Mouse (Mus musculus): ENCODE data around the gene Celf2. TPM values are rescaled to one million over a fixed set of nuclear protein-coding genes. Genes with fewer than 3 reads are reported as not detected.
A peak's percentile ranks its signal among the peaks of the same experiment; 100 is the strongest.

Celf2 gene
- total RNA-seq, 2 experiments from 2014 or later, result 424 to 432 TPM

DNA sequence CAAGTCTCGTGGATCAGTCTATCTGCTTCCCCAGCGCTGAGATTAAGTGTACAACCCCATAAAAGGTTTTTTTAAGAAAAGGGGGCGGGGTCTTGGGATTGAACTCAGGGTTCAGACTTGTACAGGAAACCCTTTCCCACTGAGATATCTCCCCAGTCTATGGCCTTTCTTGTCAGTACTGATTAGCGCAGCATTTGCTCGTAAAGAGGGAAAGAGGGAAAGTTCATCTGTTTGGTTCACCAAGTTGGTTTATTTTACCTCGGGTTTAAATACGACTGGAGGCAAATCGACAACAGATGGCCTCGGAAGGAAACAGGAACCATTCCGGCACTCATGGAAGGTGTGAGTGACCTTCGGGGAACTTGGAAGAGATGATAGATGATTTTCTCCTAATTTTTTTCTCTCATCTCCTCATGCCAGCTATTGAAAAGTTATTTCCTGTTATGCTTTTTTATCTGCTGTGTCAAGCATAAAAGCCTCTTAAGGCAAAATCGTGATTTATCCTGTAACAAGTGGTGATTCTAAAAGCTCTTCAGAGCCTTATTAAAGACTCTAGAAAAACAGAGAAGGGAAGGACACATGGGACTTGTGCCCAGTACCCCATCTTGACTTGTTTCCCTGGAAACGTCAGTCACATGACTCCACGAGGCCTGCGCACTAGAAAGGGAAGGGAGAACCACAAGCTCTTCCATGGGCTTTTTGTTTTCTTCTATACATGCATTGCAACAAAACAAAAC lies 585.5 kb downstream of the Celf2 start:
- DNase-seq (ENCODE audit: low spot score in 2 of 2), result no peak

- peak in 1 of 2 experiments; percentile 61 for DNase-seq (ENCODE audit: low spot score in 2 of 2)
These were observed 594.0 kb downstream of the Celf2 start for GRCm38 (mm10) chr2:6915386-6915785.

DNA sequence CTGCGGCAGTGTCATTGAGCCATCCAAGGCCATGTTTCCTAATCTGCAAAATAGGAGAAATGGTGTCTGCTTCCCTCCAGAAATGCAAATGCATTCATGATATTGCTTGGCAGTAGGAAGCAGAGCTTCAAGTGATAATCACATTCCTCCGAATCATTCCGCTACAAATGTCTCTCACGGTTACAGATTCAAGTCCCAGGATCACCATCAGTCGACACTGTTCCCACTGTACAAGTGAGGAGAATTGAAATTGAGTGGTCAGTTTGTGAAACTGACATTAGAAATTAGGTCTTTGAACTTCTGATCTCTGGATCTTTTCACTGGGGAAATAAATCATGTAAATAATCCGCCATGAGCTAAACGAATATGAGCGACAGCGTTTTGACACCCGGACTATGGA lies 596.0 kb downstream of the Celf2 start:
- no peak for DNase-seq (ENCODE audit: low spot score in 2 of 2)

DNA sequence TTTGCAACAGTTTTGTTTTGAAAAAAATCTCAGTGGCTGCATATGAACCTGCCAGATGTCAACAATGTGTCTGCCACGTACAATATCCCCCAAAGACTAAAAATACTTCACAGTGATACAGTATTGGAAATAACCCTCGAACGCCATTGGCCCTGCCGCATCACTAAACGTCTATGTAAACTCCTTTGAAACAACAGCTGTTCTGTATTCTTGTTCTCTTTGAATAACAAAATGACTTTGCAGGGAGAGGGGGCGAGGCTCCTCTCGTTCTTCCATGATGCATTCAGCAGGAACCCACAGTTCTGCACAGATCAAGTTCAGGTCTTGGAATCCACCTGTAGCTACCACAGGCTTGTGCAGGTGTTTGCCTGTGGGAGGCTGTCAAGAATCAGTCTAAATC lies 597.4 kb downstream of the Celf2 start:
- DNase-seq (ENCODE audit: low spot score in 2 of 2), result peak; percentile 66 to 84

GRCm38 (mm10) chr2:6909921-6910320 lies 599.4 kb downstream of the Celf2 start:
- DNase-seq (ENCODE audit: low spot score in 2 of 2), result no peak

- no peak for DNase-seq (ENCODE audit: low spot score in 2 of 2)
These were observed 605.0 kb downstream of the Celf2 start for GRCm38 (mm10) chr2:6904411-6904810.

DNA sequence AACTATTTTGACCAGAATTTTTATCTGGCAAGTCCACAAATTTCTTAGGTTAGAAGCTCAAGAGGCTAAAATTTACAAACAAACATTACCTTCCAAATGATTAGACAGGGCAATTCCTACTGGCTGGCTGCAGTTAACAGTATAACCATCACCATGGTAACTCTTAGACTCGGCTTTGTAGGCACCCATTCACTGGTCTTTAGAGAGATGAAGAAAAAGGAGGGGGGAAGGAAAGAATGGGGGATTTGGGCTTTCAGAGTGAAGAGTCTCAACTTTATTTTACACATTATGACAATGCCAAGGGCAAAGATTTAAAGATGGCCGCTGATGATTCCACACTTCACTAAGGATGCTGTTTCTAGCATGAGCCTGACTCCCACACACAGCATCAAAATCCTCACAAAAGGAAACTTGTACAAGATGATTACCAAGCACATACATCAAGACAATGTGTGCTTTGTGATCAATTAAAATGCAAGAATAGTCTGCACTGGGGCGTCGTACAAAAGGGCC lies 606.1 kb downstream of the Celf2 start:
- DNase-seq (ENCODE audit: low spot score in 2 of 2), result no peak

DNA sequence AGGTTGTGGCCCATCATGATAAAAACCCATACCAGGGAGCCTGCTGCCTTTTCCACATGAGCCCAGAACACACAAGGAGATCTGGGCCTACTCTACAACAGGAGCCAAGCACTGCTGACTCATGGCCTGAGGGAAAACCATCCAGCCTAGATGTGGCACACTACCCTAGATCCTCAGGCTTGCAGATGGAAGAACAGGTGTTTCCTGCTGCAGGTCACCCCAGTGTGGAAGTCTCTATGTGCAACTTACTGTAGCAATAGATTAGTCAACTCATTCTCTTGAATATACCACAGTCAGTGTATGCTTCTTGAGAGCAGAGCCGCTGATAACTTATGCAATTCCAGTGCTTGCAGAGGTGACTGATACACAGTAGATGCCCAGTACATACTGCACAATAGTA lies 612.5 kb downstream of the Celf2 start:
- DNase-seq (ENCODE audit: low spot score in 2 of 2), result no peak

DNA sequence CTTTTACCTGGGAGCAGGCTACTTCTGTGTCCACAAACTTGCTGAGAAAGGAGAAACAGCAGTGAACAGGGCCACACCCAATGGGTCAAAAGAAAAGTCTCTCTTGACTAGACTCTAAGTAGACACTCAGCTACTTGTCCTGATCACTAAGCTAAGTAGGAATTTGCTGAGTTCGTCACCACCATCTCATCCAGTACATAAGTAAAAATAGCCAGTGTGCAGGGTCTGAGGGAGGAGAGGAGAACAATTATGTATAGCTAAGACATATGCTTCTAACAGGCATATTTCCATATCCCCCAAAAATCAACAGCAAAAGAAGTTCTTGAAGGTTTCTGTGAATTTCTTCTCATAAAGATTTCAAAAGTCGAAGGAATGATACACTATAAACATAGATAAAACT lies 615.8 kb downstream of the Celf2 start:
- no peak for DNase-seq (ENCODE audit: low spot score in 2 of 2)

DNA sequence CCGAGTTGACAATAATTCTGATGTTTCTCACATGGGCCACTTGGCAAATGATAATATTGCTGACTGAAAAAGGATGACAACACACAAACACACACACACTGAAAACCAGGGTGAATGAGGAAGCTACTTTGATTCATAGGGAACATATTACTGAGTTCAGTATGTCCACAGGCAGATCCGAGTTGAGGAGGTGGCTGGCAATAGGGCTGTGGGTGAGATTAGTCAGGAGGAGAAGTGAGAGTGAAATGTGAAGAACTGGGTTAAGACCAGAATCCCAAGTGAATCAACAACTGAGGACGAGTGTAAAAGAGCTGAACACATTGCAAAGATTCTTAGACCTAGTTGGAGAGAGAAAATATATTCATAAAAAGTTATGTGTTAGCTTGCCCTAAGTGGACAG lies 616.3 kb downstream of the Celf2 start:
- no peak for DNase-seq (ENCODE audit: low spot score in 2 of 2)

DNA sequence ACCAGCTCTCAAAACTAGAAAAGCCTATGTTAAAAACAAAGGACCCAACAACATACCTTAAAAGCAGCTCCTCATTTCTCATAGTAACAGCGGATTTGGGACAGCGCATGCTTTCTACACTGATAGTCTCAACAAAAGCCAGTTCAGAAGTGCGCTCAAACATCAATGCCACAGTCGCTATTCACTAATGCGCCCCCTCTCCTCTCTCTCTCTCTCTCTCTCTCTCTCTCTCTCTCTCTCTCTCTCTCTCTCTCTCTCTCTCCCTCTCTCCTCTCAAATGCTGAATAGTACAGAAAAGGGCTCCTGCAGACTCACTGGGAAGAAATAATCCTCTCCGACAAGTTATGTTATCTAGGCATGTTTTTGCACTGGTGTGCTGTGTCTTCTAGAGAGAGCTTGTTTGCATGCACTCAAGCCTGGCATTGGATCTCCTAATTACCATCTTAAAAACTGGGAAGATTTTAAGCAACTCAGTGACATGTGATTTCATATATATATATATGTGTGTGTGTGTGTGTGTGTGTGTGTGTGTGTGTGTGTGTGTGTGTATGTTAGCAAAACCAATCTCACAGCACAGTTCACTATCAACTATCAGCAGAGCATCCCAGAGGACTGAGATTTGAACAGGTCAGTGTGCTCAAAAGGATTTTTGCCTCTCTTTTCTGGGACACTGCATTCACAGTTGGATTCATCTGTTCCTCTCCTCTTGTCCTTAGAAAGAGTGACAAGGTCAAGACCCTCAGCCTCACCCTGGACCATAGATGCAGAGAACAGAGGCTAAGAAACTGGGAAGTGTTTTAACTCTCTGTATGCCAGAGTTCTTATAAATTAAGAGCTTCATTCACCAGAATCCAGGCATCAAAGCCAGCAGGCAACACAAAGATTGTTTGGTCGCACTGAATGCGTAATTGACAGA lies 624.3 kb downstream of the Celf2 start:
- DNase-seq (ENCODE audit: low spot score in 2 of 2), result peak in 1 of 2 experiments; percentile 63

- no peak for DNase-seq (ENCODE audit: low spot score in 2 of 2)
These were observed 625.2 kb downstream of the Celf2 start for GRCm38 (mm10) chr2:6883996-6884795.

DNA sequence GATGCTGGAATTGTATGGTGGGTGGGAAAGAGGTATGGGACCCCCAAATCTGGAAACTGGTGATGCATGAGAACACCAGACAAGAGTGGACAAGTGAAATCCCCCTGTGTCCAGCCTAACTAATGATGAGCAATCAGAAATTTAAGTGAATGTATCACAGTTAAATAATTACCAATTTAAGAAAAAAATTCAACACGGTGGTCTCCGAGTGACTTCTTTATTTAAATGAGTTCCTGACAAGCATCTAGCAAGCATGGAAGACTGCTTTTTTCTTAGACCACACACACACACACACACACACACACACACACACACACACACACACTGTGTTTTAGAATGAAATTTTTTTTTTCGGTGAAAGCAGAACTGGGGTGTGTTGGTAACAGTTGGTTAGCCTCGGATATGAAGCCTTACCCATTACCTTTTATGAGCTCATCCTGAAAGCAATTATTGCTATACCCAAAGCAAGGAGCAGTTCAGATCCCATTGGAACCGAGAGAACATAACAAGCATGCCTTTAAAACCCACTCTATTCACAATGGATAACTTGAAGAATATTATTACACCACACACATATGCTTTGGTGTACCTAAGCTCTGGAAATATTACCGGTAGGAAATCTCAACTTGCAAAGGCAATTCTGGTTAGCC lies 627.0 kb downstream of the Celf2 start:
- no peak for DNase-seq (ENCODE audit: low spot score in 2 of 2)

DNA sequence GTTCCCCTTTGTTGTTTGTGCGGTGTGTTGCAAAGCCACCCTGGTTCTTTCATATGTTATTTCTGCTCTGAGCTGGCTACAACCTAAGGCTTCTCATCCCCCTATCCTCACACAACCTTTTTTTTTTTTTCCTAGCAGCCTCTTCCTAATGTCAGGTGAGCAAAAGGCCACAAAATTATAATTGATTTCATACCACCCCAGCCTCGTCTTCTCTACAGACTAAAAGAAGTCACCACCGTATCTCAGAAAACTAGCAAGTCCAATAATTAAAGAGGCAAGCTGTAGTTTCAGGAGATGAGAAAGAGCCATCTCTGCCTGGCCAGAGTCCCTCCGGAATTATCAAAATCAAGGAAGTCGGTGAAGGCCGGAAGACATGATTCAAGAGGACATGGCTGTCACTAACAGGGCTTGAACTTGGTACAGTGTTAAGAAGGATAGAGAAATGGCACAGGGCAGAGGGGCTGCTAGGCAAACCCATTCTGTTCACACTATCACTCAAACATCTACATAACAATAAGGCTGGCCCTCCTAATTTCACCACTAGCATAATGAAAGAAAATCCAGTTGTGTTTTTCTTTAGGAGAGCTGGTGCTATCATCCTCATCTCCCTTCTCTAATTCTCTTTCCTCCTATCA lies 628.3 kb downstream of the Celf2 start:
- DNase-seq (ENCODE audit: low spot score in 2 of 2), result no peak

GRCm38 (mm10) chr2:6877094-6877493 lies 632.3 kb downstream of the Celf2 start:
- no peak for DNase-seq (ENCODE audit: low spot score in 2 of 2)

GRCm38 (mm10) chr2:6876547-6876946 lies 632.8 kb downstream of the Celf2 start:
- no peak for DNase-seq (ENCODE audit: low spot score in 2 of 2)

DNA sequence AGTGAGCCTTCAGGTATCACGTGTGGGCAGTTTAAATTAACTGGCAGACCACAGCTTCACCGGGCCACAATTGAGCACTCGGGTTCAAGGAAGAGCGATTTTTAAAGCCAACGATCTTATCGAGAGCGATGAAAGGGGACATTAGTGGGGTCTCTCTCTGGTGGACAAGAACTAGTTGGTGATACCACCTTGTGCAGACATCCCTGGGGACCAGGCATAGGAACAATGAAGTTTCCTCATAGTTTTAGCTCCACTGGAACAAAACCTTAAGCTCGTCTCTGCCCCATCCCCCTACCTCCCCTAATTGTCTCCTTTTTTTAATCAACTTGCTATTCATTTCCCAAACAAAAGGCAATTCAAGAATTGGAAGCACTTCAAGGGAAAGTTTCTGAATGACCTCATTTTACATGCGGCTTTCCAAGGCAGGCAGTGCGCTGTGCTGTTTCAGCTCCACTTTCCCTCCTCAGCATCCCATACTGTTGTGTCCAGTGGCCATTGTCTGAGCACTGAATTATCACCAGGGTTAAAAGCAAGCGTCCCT lies 634.2 kb downstream of the Celf2 start:
- peak in 1 of 2 experiments; percentile 66 for DNase-seq (ENCODE audit: low spot score in 2 of 2)

GRCm38 (mm10) chr2:6874266-6874955 lies 635.0 kb downstream of the Celf2 start:
- no peak for DNase-seq (ENCODE audit: low spot score in 2 of 2)

DNA sequence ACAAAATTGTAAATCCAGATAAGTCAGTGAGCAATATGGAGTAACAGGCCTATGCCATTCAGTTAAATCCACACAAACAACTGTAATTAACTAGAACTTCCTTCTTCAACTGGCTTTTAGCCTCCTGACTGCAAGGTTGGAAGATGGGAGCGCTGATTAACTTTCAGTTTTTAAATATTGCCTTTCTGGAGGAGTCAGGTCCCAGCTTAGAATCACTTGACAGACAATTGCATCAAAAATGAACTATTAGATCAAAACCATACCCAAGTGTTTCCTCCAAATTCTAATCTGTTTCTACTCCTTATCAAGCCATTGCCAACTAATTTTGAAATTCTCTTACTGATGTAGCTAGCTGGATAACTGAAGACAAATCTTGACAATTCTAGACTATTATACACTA lies 635.7 kb downstream of the Celf2 start:
- DNase-seq (ENCODE audit: low spot score in 2 of 2), result no peak

DNA sequence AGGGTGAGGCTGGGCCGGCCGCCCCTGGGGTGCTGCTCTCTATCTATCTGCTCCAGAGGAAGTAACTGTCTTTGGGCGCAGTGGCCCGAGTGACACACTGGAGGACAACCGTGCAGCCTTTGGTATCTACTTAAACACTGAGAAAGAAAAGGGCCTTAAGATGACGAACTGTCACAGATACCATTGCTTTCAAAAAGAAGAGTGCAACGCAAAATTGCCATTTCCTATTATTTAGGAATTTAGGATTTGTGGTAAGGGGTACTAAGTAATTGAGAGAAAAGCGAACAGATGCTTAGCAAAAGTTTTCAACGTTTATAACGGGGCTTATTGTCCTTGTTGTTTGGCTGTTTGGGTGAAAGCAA lies 636.5 kb downstream of the Celf2 start:
- no peak for DNase-seq (ENCODE audit: low spot score in 2 of 2)

All from layer of hippocampus, adult 18-20 months (tissue).